Mouse (Mus musculus) kidney, postnatal 4 days (tissue): ENCODE measurements around the gene Usp53.

Source experiments
- DNase-seq, 2 experiments: peaks; one replicate each; pipeline ENCODE4 v3.0.0; 2021; ENCODE audit warnings: mixed read lengths in 2 of 2

Gene Usp53

DNA sequence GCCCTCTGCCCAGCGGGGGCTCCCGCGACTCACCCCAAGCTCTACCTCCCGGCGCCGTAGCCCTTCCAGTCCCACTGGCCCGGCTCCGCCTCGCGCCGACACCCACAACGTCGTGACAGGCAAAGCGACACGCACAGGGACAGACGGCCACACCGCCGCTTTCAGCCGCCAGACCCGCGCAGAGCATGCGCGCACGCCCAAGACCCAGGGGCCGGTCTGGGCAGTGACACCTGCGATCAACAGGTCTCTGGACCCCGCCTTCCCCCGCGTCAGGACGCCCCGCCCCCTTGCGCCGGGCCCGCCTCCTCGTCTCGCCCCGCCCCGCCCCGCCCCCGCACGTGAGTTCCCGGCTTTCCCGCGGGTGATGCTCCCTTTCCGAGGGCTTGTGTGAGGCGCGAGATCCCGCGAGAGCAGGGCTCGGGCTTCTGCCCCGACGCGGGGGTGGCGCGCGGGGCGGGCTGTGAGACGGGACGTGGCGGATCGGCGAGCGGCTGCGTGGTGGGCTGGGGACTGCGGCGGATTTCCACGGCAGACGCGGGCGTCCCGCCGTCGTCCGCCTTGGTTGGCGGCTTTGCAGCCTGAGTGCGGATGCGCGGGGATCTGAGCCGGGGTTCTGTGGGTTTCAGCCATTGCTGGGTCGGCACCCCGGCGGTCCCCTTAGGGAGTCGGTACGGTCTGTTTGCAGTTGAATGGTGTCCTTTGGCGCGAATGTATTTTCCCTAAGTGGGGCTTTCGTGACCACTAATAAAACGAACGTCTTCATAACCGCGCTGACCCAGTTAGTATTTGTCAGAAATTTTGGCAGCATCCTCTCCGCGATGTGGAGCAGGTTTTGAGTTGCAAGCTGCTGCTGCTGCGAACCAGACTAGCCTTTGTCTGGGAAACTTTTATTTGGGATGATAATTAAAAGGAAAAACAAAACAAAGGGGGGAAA lies at the start of gene Usp53:
Gene Usp53 (minus strand): TSS at position 262 of the 934 bp plus-strand sequence.
- peak; percentile 95 to 97 for DNase-seq

GRCm38 (mm10) chr3:123033804-123034203 lies 49.5 kb upstream of the Usp53 start:
- no peak for DNase-seq

- DNase-seq, result no peak
These were observed 41.3 kb upstream of the Usp53 start for GRCm38 (mm10) chr3:123025634-123026033.

DNA sequence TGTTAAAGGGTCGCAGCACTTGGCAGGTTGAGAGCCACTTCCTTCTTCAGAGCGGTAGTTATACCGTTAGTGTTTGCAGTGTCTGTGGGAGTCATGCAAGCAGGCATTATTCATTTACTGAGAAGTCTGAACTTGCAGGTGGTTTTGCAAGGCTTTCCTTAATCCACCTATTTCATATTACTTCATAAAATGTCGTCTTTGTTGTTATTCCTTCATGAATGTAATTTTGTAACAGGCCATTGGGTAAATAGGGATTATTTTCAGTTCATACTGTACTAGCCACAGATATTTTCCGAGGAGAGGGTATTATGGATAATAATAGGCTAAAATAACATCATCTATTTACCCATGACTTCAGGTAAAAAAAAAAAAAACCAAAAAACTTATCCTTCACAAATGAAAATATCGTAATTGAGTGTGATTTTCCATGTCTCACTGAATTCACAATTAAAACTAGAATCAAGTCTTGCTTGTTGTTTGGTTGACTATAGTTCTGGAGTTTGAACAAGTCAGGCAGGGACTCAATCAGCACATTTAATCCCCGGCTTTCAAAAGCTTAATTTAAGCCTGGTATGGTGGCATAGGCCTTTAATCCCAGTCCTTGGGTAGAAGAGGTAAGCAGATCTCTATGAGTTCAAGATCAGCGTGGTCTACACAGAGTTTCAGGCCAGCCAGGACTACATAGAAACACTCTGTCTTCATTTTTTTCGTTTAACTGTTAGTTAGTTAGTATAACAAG lies 40.4 kb upstream of the Usp53 start:
- no peak for DNase-seq

DNA sequence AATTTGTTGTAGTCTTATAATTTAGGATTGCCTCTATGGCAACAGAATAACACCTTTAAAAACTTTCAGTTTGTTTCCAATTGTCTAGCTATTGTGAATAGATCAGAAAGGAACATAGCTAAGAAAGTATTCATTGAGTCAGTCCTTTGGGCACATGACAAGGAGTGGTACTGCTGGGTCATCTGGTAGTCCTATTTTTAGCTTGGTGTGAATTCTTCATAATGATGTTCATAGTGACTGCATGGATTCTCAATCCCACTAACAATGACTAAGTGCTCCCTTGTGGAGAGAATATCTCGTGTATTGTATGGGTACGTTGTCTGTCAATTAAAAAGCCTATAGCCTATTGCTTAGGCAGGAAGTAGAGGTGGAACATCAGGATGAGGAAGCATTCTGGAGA lies 34.5 kb upstream of the Usp53 start:
- DNase-seq, result no peak

- peak in 1 of 2 experiments; percentile 27 for DNase-seq
These were observed 29.2 kb upstream of the Usp53 start for GRCm38 (mm10) chr3:123013476-123013875.

- peak in 1 of 2 experiments; percentile 17 for DNase-seq
These were observed 25.1 kb upstream of the Usp53 start for GRCm38 (mm10) chr3:123009417-123009816.

DNA sequence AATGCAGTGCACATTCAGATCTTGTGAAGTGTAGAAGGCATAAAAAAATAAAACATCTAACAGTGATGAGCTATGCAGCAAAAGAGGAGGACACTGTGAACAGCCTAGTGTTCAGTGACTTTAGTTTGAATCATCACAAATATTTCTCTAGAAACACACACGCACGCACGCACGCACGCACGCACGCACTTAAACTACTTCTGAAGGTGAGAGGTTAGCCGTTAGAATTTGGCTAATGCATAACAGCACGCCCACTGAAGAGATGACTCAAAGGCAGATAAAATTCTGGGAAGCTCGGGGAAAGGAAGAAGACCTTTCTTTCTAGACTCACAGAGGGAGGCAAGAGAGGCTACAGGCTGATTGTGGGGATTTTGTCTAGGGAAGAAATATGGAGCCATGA lies 23.1 kb upstream of the Usp53 start:
- no peak for DNase-seq

DNA sequence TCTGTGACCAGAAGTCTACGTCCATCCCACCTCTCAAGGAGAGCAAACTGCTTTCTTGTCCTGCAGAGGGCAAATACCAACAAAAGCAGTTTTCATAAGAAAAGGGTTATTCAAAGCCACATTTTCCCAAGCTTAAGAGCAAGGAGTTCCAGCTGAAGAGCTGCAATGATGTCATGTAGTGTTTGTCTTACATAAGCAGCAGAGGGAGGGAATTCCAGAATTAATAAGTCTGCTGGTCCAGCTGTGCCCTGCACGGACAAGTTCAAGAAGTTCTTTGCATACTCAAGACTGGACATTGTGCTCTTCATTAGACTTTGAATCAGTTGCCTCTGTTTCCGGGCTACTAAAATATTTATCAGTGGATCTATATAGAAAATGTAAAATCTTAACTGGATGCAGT lies 16.7 kb upstream of the Usp53 start:
- no peak for DNase-seq

DNA sequence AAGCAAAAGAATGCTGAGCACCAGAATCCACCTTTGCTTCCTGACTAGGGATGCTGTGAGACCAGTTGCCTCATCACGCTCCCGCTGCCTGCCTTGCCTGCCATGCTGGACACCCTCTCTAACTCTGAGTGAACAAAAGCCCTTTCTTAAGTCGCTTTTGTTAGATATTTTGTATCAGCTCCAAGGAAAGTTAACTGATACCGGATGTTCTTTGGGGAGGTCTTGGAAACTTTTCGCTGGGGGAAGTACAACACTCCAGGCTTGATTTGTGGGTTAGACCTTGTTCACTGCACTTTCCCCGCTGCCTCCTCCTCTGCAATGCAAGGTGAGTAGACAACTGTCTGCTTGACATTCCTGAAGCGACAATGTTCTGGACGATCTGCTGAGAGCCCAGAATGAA lies 14.2 kb upstream of the Usp53 start:
- no peak for DNase-seq

- no peak for DNase-seq
These were observed 12.7 kb upstream of the Usp53 start for GRCm38 (mm10) chr3:122996968-122997367.

- DNase-seq, result no peak
These were observed 2.6 kb upstream of the Usp53 start for GRCm38 (mm10) chr3:122986906-122987305.

- peak; percentile 34 to 56 for DNase-seq
These were observed 2.1 kb upstream of the Usp53 start for GRCm38 (mm10) chr3:122986386-122986785.

- DNase-seq, result no peak
These were observed 1.1 kb upstream of the Usp53 start for GRCm38 (mm10) chr3:122985183-122985944.

DNA sequence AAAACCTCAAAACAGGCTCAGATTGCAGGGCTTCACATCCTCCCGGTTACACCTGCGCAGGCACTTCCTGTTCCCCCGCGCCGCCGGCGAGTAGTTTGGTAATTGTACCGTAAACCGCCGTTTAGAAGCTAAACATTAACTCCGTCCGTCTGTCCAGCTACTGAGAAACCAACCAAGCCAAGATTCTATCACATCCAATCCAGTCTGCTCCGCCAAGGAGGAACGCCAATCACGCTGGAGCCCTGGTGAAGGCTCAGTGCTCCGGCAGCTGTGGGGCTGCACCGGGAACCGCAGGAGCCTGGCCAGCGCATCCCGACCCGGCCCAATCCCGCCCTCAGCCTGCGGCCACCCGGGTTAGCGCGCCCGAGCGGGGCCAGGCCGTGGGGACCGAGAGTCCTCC lies 461 bp downstream of the Usp53 start:
- DNase-seq, result no peak

DNA sequence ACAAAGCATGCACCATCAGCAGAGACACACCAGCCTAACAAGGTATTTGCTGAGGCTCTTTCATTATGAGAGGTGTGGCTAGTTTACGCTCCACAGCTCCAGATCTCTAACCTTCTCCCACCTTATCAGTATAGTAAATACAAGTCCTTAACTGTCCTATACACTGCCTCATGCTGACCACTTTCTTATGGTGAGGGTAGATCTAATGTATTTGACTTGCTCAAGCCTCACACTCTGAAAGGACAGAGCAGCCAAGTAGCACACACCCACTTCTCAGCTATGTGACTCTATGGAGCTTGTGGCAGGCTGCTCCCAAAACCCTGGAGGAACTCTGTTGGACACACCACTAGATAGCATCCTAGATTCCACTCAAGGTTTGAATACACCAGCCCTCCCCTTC lies 8.3 kb downstream of the Usp53 start:
- no peak for DNase-seq

GRCm38 (mm10) chr3:122975363-122975762 lies 8.9 kb downstream of the Usp53 start:
- DNase-seq, result no peak

- DNase-seq, result no peak
These were observed 9.5 kb downstream of the Usp53 start for GRCm38 (mm10) chr3:122974833-122975232.

GRCm38 (mm10) chr3:122972126-122972822 lies 12.0 kb downstream of the Usp53 start:
- DNase-seq, result no peak

DNA sequence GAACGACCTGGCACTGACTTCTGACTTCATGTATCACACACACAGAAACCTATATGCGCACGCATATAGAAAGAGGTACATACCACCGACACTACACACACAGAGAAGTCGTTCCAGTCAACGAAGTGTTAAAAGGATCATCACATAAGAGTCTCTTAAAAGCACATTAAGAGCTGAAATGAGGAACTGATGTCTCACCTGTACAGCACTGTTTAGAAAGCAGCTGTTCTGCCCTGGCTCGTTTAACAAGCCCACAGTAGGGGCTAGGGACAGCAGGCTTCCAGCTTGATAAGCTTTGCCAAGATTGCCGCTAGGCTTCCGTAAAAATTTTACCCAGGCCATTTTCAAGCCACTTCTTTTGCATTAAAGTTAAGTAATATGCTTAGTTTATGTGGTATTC lies 15.9 kb downstream of the Usp53 start:
- DNase-seq, result no peak

- no peak for DNase-seq
These were observed 20.0 kb downstream of the Usp53 start for GRCm38 (mm10) chr3:122964301-122964700.

GRCm38 (mm10) chr3:122950129-122950528 lies 34.2 kb downstream of the Usp53 start:
- DNase-seq, result no peak
